8 mouse cellular contexts compared by ENCODE assay signal in the genomic region with DNA sequence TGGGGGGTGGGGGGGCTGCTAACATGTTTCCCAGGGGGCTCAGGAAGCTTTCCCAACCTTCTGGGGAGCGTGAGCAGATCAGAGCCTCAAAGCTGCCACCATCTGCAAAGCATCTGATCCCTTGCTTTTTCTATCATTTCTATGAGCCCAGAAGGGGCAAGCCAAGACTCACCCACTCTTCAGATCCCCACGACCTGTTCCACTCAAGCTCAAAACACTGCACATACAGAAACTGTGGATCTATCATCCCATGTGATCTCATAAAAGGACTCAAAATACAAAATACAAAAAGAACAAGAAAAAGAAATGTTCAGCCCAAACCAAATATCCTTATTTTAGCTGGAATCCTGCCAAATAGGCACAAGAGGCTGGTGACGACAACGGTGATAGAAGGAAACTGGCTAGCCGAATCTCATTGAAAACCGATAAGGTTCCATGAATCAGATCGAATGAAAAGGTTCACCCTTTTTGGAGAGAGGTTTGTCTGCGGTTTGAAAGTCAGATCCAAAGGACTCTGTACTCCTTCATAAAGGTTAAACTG. TPM values are rescaled to one million over a fixed set of nuclear protein-coding genes. Genes with fewer than 3 reads are reported as not detected.
DNase-seq lines count a peak whose midpoint lies in the region; ATAC-seq and TF ChIP-seq lines count a peak whose summit lies in the region.

No protein-coding gene starts in this region.

- no peaks in the 10 kb centered on the region for H3K27me3 ChIP-seq in liver, embryonic 11.5 days (replicated peaks; ENCODE audit: control insufficient read depth, insufficient read depth, low read length)
- no peaks in the 10 kb centered on the region for H3K27me3 ChIP-seq in stomach, postnatal 0 days (ENCODE audit: control insufficient read depth, insufficient read depth, low read length)

- H3K27ac ChIP-seq in liver, embryonic 11.5 days (ENCODE audit: low read depth, low read length): no peak overlapping the region
- no peak overlapping the region for H3K27ac ChIP-seq in stomach, postnatal 0 days (replicated peaks)

- ATAC-seq in liver, embryonic 11.5 days (replicated peaks; ENCODE audit: low FRiP score): no peak
- ATAC-seq in stomach, postnatal 0 days (ENCODE audit: low FRiP score, low TSS enrichment): no peak

- H3K4me1 ChIP-seq in liver, embryonic 11.5 days (replicated peaks; ENCODE audit: control insufficient read depth, insufficient read depth, low read length): peaks cover 3% of the 10 kb centered on the region; the same call in 1 of the 2 replicates
- peaks cover 5% of the 10 kb centered on the region; the same call in 1 of the 2 replicates for H3K4me1 ChIP-seq in stomach, postnatal 0 days (replicated peaks; ENCODE audit: control insufficient read depth, insufficient read depth)

- TF ChIP-seq CTCF in stomach, postnatal 0 days (IDR thresholded peaks at IDR 0.05; ENCODE audit: low read depth): no peak

- H3K4me2 ChIP-seq in liver, embryonic 11.5 days: peak overlapping the region; percentile 84
- peak overlapping the region; percentile 90 for H3K4me2 ChIP-seq in stomach, postnatal 0 days (replicated peaks; ENCODE audit: low read depth)

- H3K9ac ChIP-seq in liver, embryonic 11.5 days (ENCODE audit: low read depth, low read length): no peak overlapping the region
- H3K9ac ChIP-seq in stomach, postnatal 0 days (ENCODE audit: low read length): no peak overlapping the region

- no peaks in the 10 kb centered on the region for H3K9me3 ChIP-seq in liver, embryonic 11.5 days (ENCODE audit: control insufficient read depth, low read length)
- H3K9me3 ChIP-seq in stomach, postnatal 0 days (ENCODE audit: control insufficient read depth, low read length): no peaks in the 10 kb centered on the region

- WGBS in liver, embryonic 11.5 days: 23% methylated on average over 8 of the region's 8 CpGs
- 16% methylated on average over 8 of the region's 8 CpGs for WGBS in stomach, postnatal 0 days

- H3K36me3 ChIP-seq in liver, embryonic 11.5 days (ENCODE audit: control insufficient read depth, insufficient read depth, low read length): no peaks in the 10 kb centered on the region
- H3K36me3 ChIP-seq in stomach, postnatal 0 days (ENCODE audit: control insufficient read depth, insufficient read depth, low read length): no peaks in the 10 kb centered on the region

- no peak for TF ChIP-seq EP300 in stomach, postnatal 0 days (optimal IDR thresholded peaks at IDR 0.05)

- H3K4me3 ChIP-seq in liver, embryonic 11.5 days (ENCODE audit: low read depth, low read length): peak overlapping the region; percentile 91
- peak overlapping the region; percentile 91 for H3K4me3 ChIP-seq in stomach, postnatal 0 days (ENCODE audit: low read depth, low read length)

- DNase-seq in cerebellum, adult 9-10 months: peak; percentile 47
- no peak for DNase-seq in cerebellum, adult 8-10 months
- DNase-seq in retina, postnatal 1 day: peak; percentile 21
- no peak for DNase-seq in retina, embryonic 14.5 days (ENCODE audit: low spot score)
- no peak for DNase-seq in liver, embryonic 11.5 days (ENCODE audit: low spot score)
- no peak for DNase-seq in stomach, postnatal 0 days (ENCODE audit: low spot score)
- DNase-seq in frontal cortex, adult 2 months (ENCODE audit: extremely low spot score in 1 of 2, low spot score in 1 of 2): no peak
- DNase-seq in c-Kit-positive CD71-positive TER-119-positive erythroid progenitor cells, embryonic 14.5 days (ENCODE audit: low spot score): no peak

RNA-seq across cellular contexts. Expression of a gene that starts 1.5 kb away (rescaled TPM):
- 9.7 and 10.1 TPM in 2 replicates for polyA plus RNA-seq in liver, embryonic 11.5 days (2014; fragmentation: Nextera tagmentation; extraction: Ambion mirVana)
- 13.4 and 14.0 TPM in 2 replicates for polyA plus RNA-seq in stomach, postnatal 0 days (2015; fragmentation: Nextera tagmentation; extraction: Ambion mirVana)
- 107 and 113 TPM in 2 replicates for polyA plus RNA-seq in frontal cortex, adult 2 months (2012; rRNA removed)

Comparison
In these comparisons a context has a peak if more than half of its experiments do, and no peak if none do; other contexts are left out.
1. DNase-seq: peak in cerebellum, adult 9-10 months (single experiment) and retina, postnatal 1 day (single experiment); none in cerebellum, adult 8-10 months (single experiment), retina, embryonic 14.5 days (single experiment), liver, embryonic 11.5 days (single experiment), stomach, postnatal 0 days (single experiment), frontal cortex, adult 2 months (0 of 2) and c-Kit-positive CD71-positive TER-119-positive erythroid progenitor cells, embryonic 14.5 days (single experiment).